13 mouse cellular contexts compared by ENCODE assay signal in the genomic region with DNA sequence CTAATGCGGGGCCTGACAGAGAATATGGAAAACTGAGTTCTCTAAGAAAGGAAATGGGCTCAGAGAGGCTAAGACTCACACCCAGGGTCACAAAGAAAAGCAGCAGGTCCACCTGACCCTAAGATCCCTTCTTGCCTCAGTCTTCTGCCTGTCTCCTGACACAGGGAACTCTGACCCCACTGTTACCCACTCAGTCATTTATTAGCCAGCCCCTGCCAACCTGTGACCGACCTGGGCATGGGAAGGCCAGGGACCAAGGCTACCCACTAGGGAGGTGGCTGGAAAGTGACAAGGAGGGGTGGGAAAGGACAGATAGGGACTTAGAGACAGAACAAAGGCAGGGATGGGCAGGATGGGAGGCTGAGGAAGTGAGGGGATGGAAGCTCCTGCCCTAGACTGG. TPM values are rescaled to one million over a fixed set of nuclear protein-coding genes. Genes with fewer than 3 reads are reported as not detected.
DNase-seq lines count a peak whose midpoint lies in the region; ATAC-seq and TF ChIP-seq lines count a peak whose summit lies in the region.
"Had no signal": no experiment of that assay in that cellular context is flagged by ENCODE, and none has a peak within 500 bp of the region (broad histone marks: within the 10 kb centered on the region; RNA-seq: fewer than 3 reads in every experiment).

No protein-coding gene starts in this region.

- H3K9me3 ChIP-seq in heart, embryonic 12.5 days (replicated peaks): no peaks in the 10 kb centered on the region
- H3K9me3 ChIP-seq in kidney, embryonic 14.5 days (ENCODE audit: control insufficient read depth, low read length): no peaks in the 10 kb centered on the region
- no peaks in the 10 kb centered on the region for H3K9me3 ChIP-seq in embryonic facial prominence, embryonic 10.5 days
- no peaks in the 10 kb centered on the region for H3K9me3 ChIP-seq in kidney, postnatal 0 days (replicated peaks; ENCODE audit: low read length)
- H3K9me3 ChIP-seq: G1E had no signal

- H3K27ac ChIP-seq in heart, embryonic 12.5 days (ENCODE audit: poor library complexity, severe bottlenecking): peak overlapping the region; percentile 99
- no peak overlapping the region for H3K27ac ChIP-seq in kidney, embryonic 14.5 days (ENCODE audit: low read depth, low read length)
- H3K27ac ChIP-seq in embryonic facial prominence, embryonic 10.5 days (replicated peaks): peak overlapping the region; percentile 49; the same call in 1 of the 2 replicates
- 0 out of 2 replicates have a peak overlapping the region, but pooled peaks have one; percentile 73 for H3K27ac ChIP-seq in kidney, postnatal 0 days

- no peak for ATAC-seq in heart, embryonic 12.5 days (ENCODE audit: insufficient number of reproducible peaks, low FRiP score)
- ATAC-seq in kidney, embryonic 14.5 days (ENCODE audit: low FRiP score, low TSS enrichment): no peak
- ATAC-seq in kidney, postnatal 0 days (replicated peaks; ENCODE audit: low FRiP score, low read depth): no peak

- no peaks in the 10 kb centered on the region for H3K36me3 ChIP-seq in heart, embryonic 12.5 days
- no peaks in the 10 kb centered on the region for H3K36me3 ChIP-seq in kidney, embryonic 14.5 days (ENCODE audit: control insufficient read depth, insufficient read depth, low read length)
- H3K36me3 ChIP-seq in embryonic facial prominence, embryonic 10.5 days (replicated peaks): no peaks in the 10 kb centered on the region
- H3K36me3 ChIP-seq in kidney, postnatal 0 days (ENCODE audit: insufficient read depth, low read length): no peaks in the 10 kb centered on the region
- H3K36me3 ChIP-seq: G1E had no signal

- H3K4me3 ChIP-seq in heart, embryonic 12.5 days: no peak overlapping the region
- H3K4me3 ChIP-seq in kidney, embryonic 14.5 days (ENCODE audit: low read length): no peak overlapping the region
- H3K4me3 ChIP-seq in embryonic facial prominence, embryonic 10.5 days: no peak overlapping the region
- no peak overlapping the region for H3K4me3 ChIP-seq in kidney, postnatal 0 days (replicated peaks; ENCODE audit: low read depth, low read length)
- H3K4me3 ChIP-seq: erythroblast, embryonic 14.5 days had no signal

- 80% methylated on average over 2 of the region's 2 CpGs for WGBS in heart, embryonic 12.5 days
- 86% methylated on average over 2 of the region's 2 CpGs for WGBS in kidney, embryonic 14.5 days
- WGBS in embryonic facial prominence, embryonic 10.5 days: 94% methylated on average over 2 of the region's 2 CpGs
- WGBS in kidney, postnatal 0 days: 80% methylated on average over 2 of the region's 2 CpGs

- H3K9ac ChIP-seq in heart, embryonic 12.5 days: peak overlapping the region; percentile 48
- no peak overlapping the region for H3K9ac ChIP-seq in kidney, embryonic 14.5 days (ENCODE audit: low read depth, low read length)
- H3K9ac ChIP-seq in kidney, postnatal 0 days (ENCODE audit: low read depth, low read length): 0 out of 2 replicates have a peak overlapping the region, but pooled peaks have one; percentile 13

- no peaks in the 10 kb centered on the region for H3K27me3 ChIP-seq in heart, embryonic 12.5 days (replicated peaks)
- no peaks in the 10 kb centered on the region for H3K27me3 ChIP-seq in kidney, embryonic 14.5 days (ENCODE audit: control insufficient read depth, insufficient read depth, low read length)
- H3K27me3 ChIP-seq in embryonic facial prominence, embryonic 10.5 days (replicated peaks; ENCODE audit: low read depth, poor library complexity, severe bottlenecking): peaks cover under 1% of the 10 kb centered on the region; the same call in 1 of the 2 replicates
- H3K27me3 ChIP-seq in kidney, postnatal 0 days (ENCODE audit: insufficient read depth, low read length): no peaks in the 10 kb centered on the region

- H3K4me2 ChIP-seq in heart, embryonic 12.5 days: 0 out of 2 replicates have a peak overlapping the region, but pooled peaks have one; percentile 48
- no peak overlapping the region for H3K4me2 ChIP-seq in kidney, embryonic 14.5 days (replicated peaks; ENCODE audit: low read depth, low read length)
- H3K4me2 ChIP-seq in kidney, postnatal 0 days (ENCODE audit: low read length): no peak overlapping the region
- H3K4me2 ChIP-seq: midbrain, embryonic 11.5 days had no signal

- peaks cover 89% of the 10 kb centered on the region for H3K4me1 ChIP-seq in heart, embryonic 12.5 days (replicated peaks)
- peaks cover 58% of the 10 kb centered on the region for H3K4me1 ChIP-seq in kidney, embryonic 14.5 days (ENCODE audit: control insufficient read depth, insufficient read depth, low read length)
- H3K4me1 ChIP-seq in embryonic facial prominence, embryonic 10.5 days: peaks cover 87% of the 10 kb centered on the region
- H3K4me1 ChIP-seq in kidney, postnatal 0 days (replicated peaks; ENCODE audit: insufficient read depth, low read length): peaks cover 58% of the 10 kb centered on the region

- intact Hi-C loops in heart, postnatal 36 days (cut with DNase I): no loop called here

- no peak for DNase-seq in heart, postnatal 36 days
- peak; percentile 69 for DNase-seq in kidney, adult 18-20 months
- no peak for DNase-seq in embryonic facial prominence, embryonic 10.5 days (ENCODE audit: low spot score)
- DNase-seq in kidney, postnatal 0 days (ENCODE audit: low spot score): no peak
- DNase-seq in testis, postnatal 14 days (ENCODE audit: low spot score): no peak
- DNase-seq: adrenal gland, postnatal 10 days; cerebellum, adult 9-11 months; heart, adult 11 months had no signal

- no peak for TF ChIP-seq CTCF in kidney, postnatal 0 days (IDR thresholded peaks at IDR 0.05; ENCODE audit: low read depth)

RNA-seq across cellular contexts. Expression of a gene that starts 26.6 kb away (rescaled TPM):
- 13.9 and 15.3 TPM in 2 replicates for polyA plus RNA-seq in heart, embryonic 12.5 days (2016; fragmentation: Nextera tagmentation; extraction: Ambion mirVana)
- total RNA-seq in heart, postnatal 36 days (2021): 10 to 100 TPM; 24.2 to 40.9 TPM
- 6.0 and 6.1 TPM in 2 replicates for polyA plus RNA-seq in kidney, embryonic 14.5 days (2014; fragmentation: Nextera tagmentation; extraction: Ambion mirVana)
- 3.9 and 4.9 TPM in 2 replicates for polyA plus RNA-seq in embryonic facial prominence, embryonic 10.5 days (2016; fragmentation: Nextera tagmentation; extraction: Ambion mirVana)
- polyA plus RNA-seq in kidney, postnatal 0 days (2015; fragmentation: Nextera tagmentation; extraction: Ambion mirVana): 5.4 and 6.6 TPM in 2 replicates
- total RNA-seq: G1E had no signal
- polyA plus RNA-seq: G1E had no signal
